Mouse (Mus musculus) limb, embryonic 13.5 days (tissue): Measurements from ENCODE around the gene Olfml2b. TPM values are rescaled to one million over a fixed set of nuclear protein-coding genes. Genes with fewer than 3 reads are reported as not detected.

Experiments used
- ATAC-seq: fragments of 200-750 bp; cut with Nextera tagmentation; 2 replicates; pipeline ENCODE4 v1.8.0; 2017; ENCODE audit warnings: low read depth, moderate number of reproducible peaks, moderate TSS enrichment; ENCODE audit not compliant: low FRiP score
- H3K27ac ChIP-seq: fragments of 300-500 bp; sonication (generic); 2 replicates; pipeline ENCODE4 v1.5.1; 2015; ENCODE audit warnings: inconsistent platforms, mild to moderate bottlenecking, moderate library complexity
- H3K27me3 ChIP-seq: fragments of 300-500 bp; sonication (generic); 2 replicates; pipeline ENCODE4 v1.6.1; 2015; ENCODE audit warnings: mild to moderate bottlenecking, inconsistent platforms
- H3K36me3 ChIP-seq: fragments of 300-500 bp; sonication (generic); 2 replicates; pipeline ENCODE4 v1.6.1; 2015; ENCODE audit warnings: inconsistent platforms, mild to moderate bottlenecking, moderate library complexity
- H3K4me1 ChIP-seq: fragments of 300-500 bp; sonication (generic); 2 replicates; pipeline ENCODE4 v1.6.1; 2015; ENCODE audit warnings: inconsistent platforms
- H3K4me2 ChIP-seq: fragments of 300-500 bp; sonication (generic); replicated peaks from 2 replicates; pipeline ENCODE4 v1.6.1; 2015; ENCODE audit warnings: inconsistent platforms, mild to moderate bottlenecking, moderate library complexity
- H3K4me3 ChIP-seq: fragments of 300-500 bp; sonication (generic); 2 replicates; pipeline ENCODE4 v1.5.1; 2015; ENCODE audit warnings: moderate library complexity, mild to moderate bottlenecking, inconsistent platforms
- H3K9ac ChIP-seq: fragments of 300-500 bp; sonication (generic); 2 replicates; pipeline ENCODE4 v1.6.1; 2015; ENCODE audit warnings: mild to moderate bottlenecking, inconsistent platforms
- H3K9me3 ChIP-seq: fragments of 300-500 bp; sonication (generic); 2 replicates; pipeline ENCODE4 v1.6.1; 2016; ENCODE audit warnings: inconsistent platforms
- WGBS: fragments of 180-500 bp; shearing (Covaris S2); methylation state at CpG from one replicate; pipeline ENCODE4 v1.1.7; 2015; 5-methylcytosine and 5-hydroxymethylcytosine counted together
- polyA plus RNA-seq: library from polyadenylated mRNA; unstranded; fragments of >200 nt; fragmentation: Nextera tagmentation; extraction: Ambion mirVana; gene quantifications from 2 replicates; pipeline ENCODE4 v1.2.1, GENCODE M21; 2015

The Olfml2b gene
- polyA plus RNA-seq, 1 experiment from 2014 or later: 49.2 TPM

- WGBS: 21% methylated on average over 3 of the region's 3 CpGs
- ATAC-seq: peak; percentile 24; the same call in 1 of the 2 replicates
- Histone ChIP-seq H3K36me3 (no peaks in the 10 kb centered on the region), H3K4me2 (no peak overlapping the region), H3K4me3 (no peak overlapping the region), H3K9me3 (no peaks in the 10 kb centered on the region), H3K27me3 (no peaks in the 10 kb centered on the region), H3K4me1 (peaks cover 26% of the 10 kb centered on the region), H3K9ac (0 out of 2 replicates have a peak overlapping the region, but pooled peaks have one; percentile 8), H3K27ac (peak overlapping the region; percentile 76)
Measured at GRCm38 (mm10) chr1:170701178-170701577, 56.8 kb downstream of the Olfml2b start.

- no peaks in the 10 kb centered on the region for H3K27me3 ChIP-seq
- H3K4me3 ChIP-seq: no peak overlapping the region
- 76% methylated on average over 8 of the region's 8 CpGs for WGBS
- ATAC-seq: no peak
- no peak overlapping the region for H3K4me2 ChIP-seq
- H3K36me3 ChIP-seq: no peaks in the 10 kb centered on the region
- peak overlapping the region; percentile 76 for H3K27ac ChIP-seq
- H3K9ac ChIP-seq: 0 out of 2 replicates have a peak overlapping the region, but pooled peaks have one; percentile 8
- H3K4me1 ChIP-seq: peaks cover 26% of the 10 kb centered on the region
- H3K9me3 ChIP-seq: no peaks in the 10 kb centered on the region
Measured at GRCm38 (mm10) chr1:170701582-170701981, 57.2 kb downstream of the Olfml2b start.

GRCm38 (mm10) chr1:170702263-170702662, 57.9 kb downstream of the Olfml2b start:
- no peak overlapping the region for H3K4me2 ChIP-seq
- WGBS: 84% methylated on average over 2 of the region's 2 CpGs
- no peaks in the 10 kb centered on the region for H3K36me3 ChIP-seq
- no peaks in the 10 kb centered on the region for H3K9me3 ChIP-seq
- no peak overlapping the region for H3K9ac ChIP-seq
- H3K4me1 ChIP-seq: peaks cover 26% of the 10 kb centered on the region
- peak; percentile 67 for ATAC-seq
- no peak overlapping the region for H3K4me3 ChIP-seq
- H3K27me3 ChIP-seq: no peaks in the 10 kb centered on the region
- peak overlapping the region; percentile 76; the same call in 1 of the 2 replicates for H3K27ac ChIP-seq

GRCm38 (mm10) chr1:170702958-170703357, 58.6 kb downstream of the Olfml2b start:
- ATAC-seq: no peak
- no peak overlapping the region for H3K4me2 ChIP-seq
- H3K4me3 ChIP-seq: no peak overlapping the region
- peaks cover 26% of the 10 kb centered on the region for H3K4me1 ChIP-seq
- H3K27ac ChIP-seq: no peak overlapping the region
- no peaks in the 10 kb centered on the region for H3K27me3 ChIP-seq
- H3K36me3 ChIP-seq: peaks cover 3% of the 10 kb centered on the region; the same call in 1 of the 2 replicates
- WGBS: 85% methylated on average over 6 of the region's 6 CpGs
- no peaks in the 10 kb centered on the region for H3K9me3 ChIP-seq
- H3K9ac ChIP-seq: no peak overlapping the region

- Histone ChIP-seq H3K4me3 (no peak overlapping the region), H3K9ac (no peak overlapping the region), H3K27ac (no peak overlapping the region), H3K9me3 (no peaks in the 10 kb centered on the region), H3K4me2 (no peak overlapping the region), H3K4me1 (peaks cover 26% of the 10 kb centered on the region), H3K36me3 (peaks cover 7% of the 10 kb centered on the region; the same call in 1 of the 2 replicates), H3K27me3 (no peaks in the 10 kb centered on the region)
- no peak for ATAC-seq
- WGBS: 82% methylated on average over 6 of the region's 6 CpGs
Measured at GRCm38 (mm10) chr1:170704103-170704502, 59.8 kb downstream of the Olfml2b start.

- Histone ChIP-seq H3K9me3 (no peaks in the 10 kb centered on the region), H3K4me3 (no peak overlapping the region), H3K27ac (no peak overlapping the region), H3K36me3 (peaks cover 13% of the 10 kb centered on the region; the same call in 1 of the 2 replicates), H3K27me3 (no peaks in the 10 kb centered on the region), H3K9ac (no peak overlapping the region), H3K4me1 (peaks cover 20% of the 10 kb centered on the region), H3K4me2 (no peak overlapping the region)
- no peak for ATAC-seq
- WGBS: 68% methylated on average over 4 of the region's 4 CpGs
Measured at GRCm38 (mm10) chr1:170704911-170705594, 60.7 kb downstream of the Olfml2b start.

- H3K4me1 ChIP-seq: peaks cover 14% of the 10 kb centered on the region
- H3K27me3 ChIP-seq: no peaks in the 10 kb centered on the region
- H3K4me3 ChIP-seq: no peak overlapping the region
- no peaks in the 10 kb centered on the region for H3K9me3 ChIP-seq
- no peak overlapping the region for H3K27ac ChIP-seq
- ATAC-seq: no peak
- peaks cover 13% of the 10 kb centered on the region; the same call in 1 of the 2 replicates for H3K36me3 ChIP-seq
- 74% methylated on average over 4 of the region's 4 CpGs for WGBS
- no peak overlapping the region for H3K9ac ChIP-seq
- no peak overlapping the region for H3K4me2 ChIP-seq
Measured at GRCm38 (mm10) chr1:170706046-170706445, 61.7 kb downstream of the Olfml2b start.

- Histone ChIP-seq H3K4me2 (no peak overlapping the region), H3K27ac (peak overlapping the region; percentile 12; the same call in 1 of the 2 replicates), H3K9ac (no peak overlapping the region), H3K27me3 (no peaks in the 10 kb centered on the region), H3K9me3 (no peaks in the 10 kb centered on the region), H3K36me3 (peaks cover 13% of the 10 kb centered on the region; the same call in 1 of the 2 replicates), H3K4me3 (no peak overlapping the region), H3K4me1 (no peaks in the 10 kb centered on the region)
- 88% methylated on average over 3 of the region's 3 CpGs for WGBS
- ATAC-seq: no peak
Measured at GRCm38 (mm10) chr1:170709034-170709433, 64.7 kb downstream of the Olfml2b start.

GRCm38 (mm10) chr1:170709481-170709880, 65.1 kb downstream of the Olfml2b start:
- no peak overlapping the region for H3K4me2 ChIP-seq
- 84% methylated on average over 8 of the region's 8 CpGs for WGBS
- H3K27me3 ChIP-seq: no peaks in the 10 kb centered on the region

GRCm38 (mm10) chr1:170709969-170710368, 65.6 kb downstream of the Olfml2b start:
- H3K4me3 ChIP-seq: no peak overlapping the region
- no peak overlapping the region for H3K4me2 ChIP-seq
- no peak overlapping the region for H3K27ac ChIP-seq
- peaks cover 13% of the 10 kb centered on the region; the same call in 1 of the 2 replicates for H3K36me3 ChIP-seq
- no peaks in the 10 kb centered on the region for H3K9me3 ChIP-seq
- no peak for ATAC-seq
- H3K9ac ChIP-seq: no peak overlapping the region
- WGBS: 82% methylated on average over 3 of the region's 3 CpGs
- H3K27me3 ChIP-seq: no peaks in the 10 kb centered on the region
- H3K4me1 ChIP-seq: no peaks in the 10 kb centered on the region

More at GRCm38 (mm10) chr1:170709481-170709880, 65.1 kb downstream of the Olfml2b start:
- Histone ChIP-seq H3K9ac (no peak overlapping the region), H3K27ac (no peak overlapping the region), H3K4me3 (no peak overlapping the region), H3K4me1 (no peaks in the 10 kb centered on the region), H3K9me3 (no peaks in the 10 kb centered on the region), H3K36me3 (peaks cover 13% of the 10 kb centered on the region; the same call in 1 of the 2 replicates)
- no peak for ATAC-seq

- Histone ChIP-seq H3K4me3 (no peak overlapping the region), H3K9ac (no peak overlapping the region), H3K9me3 (no peaks in the 10 kb centered on the region), H3K4me2 (no peak overlapping the region), H3K27ac (no peak overlapping the region), H3K4me1 (peaks cover 7% of the 10 kb centered on the region; the same call in 1 of the 2 replicates), H3K27me3 (no peaks in the 10 kb centered on the region), H3K36me3 (peaks cover 13% of the 10 kb centered on the region; the same call in 1 of the 2 replicates)
- WGBS: 96% methylated on average over 7 of the region's 7 CpGs
- no peak for ATAC-seq
Measured at GRCm38 (mm10) chr1:170711731-170712130, 67.4 kb downstream of the Olfml2b start.

GRCm38 (mm10) chr1:170717241-170717828, 73.0 kb downstream of the Olfml2b start:
- 83% methylated on average over 3 of the region's 3 CpGs for WGBS
- Histone ChIP-seq H3K9me3 (no peaks in the 10 kb centered on the region), H3K4me1 (peaks cover 38% of the 10 kb centered on the region), H3K4me3 (no peak overlapping the region), H3K36me3 (no peaks in the 10 kb centered on the region), H3K9ac (no peak overlapping the region), H3K27ac (peak overlapping the region; percentile 74; the same call in 1 of the 2 replicates), H3K27me3 (no peaks in the 10 kb centered on the region), H3K4me2 (no peak overlapping the region)
- ATAC-seq: no peak
